Mouse (Mus musculus) embryonic facial prominence, embryonic 15.5 days (tissue): ENCODE results near the gene Rasal2. TPM values are rescaled to one million over a fixed set of nuclear protein-coding genes. Genes with fewer than 3 reads are reported as not detected.

Experiments used
- ATAC-seq: fragments of 200-750 bp; cut with Nextera tagmentation; 2 replicates; pipeline ENCODE4 v1.8.0; 2017; ENCODE audit warnings: low read depth, moderate TSS enrichment; ENCODE audit not compliant: insufficient number of reproducible peaks, low FRiP score, low TSS enrichment
- H3K27ac ChIP-seq: fragments of 300-500 bp; sonication (generic); replicated peaks from 2 replicates; pipeline ENCODE4 v1.5.1; 2015; ENCODE audit warnings: mild to moderate bottlenecking, inconsistent platforms
- H3K27me3 ChIP-seq: fragments of 300-500 bp; sonication (generic); 2 replicates; pipeline ENCODE4 v1.6.1; 2015; ENCODE audit warnings: inconsistent platforms
- H3K36me3 ChIP-seq: fragments of 300-500 bp; sonication (generic); 2 replicates; pipeline ENCODE4 v1.6.1; 2015; ENCODE audit warnings: mild to moderate bottlenecking, inconsistent platforms
- H3K4me1 ChIP-seq: fragments of 300-500 bp; sonication (generic); 2 replicates; pipeline ENCODE4 v1.6.1; 2015; ENCODE audit warnings: inconsistent platforms
- H3K4me2 ChIP-seq: fragments of 300-500 bp; sonication (generic); replicated peaks from 2 replicates; pipeline ENCODE4 v1.6.1; 2015; ENCODE audit warnings: mild to moderate bottlenecking, inconsistent platforms
- H3K4me3 ChIP-seq: fragments of 300-500 bp; sonication (generic); replicated peaks from 2 replicates; pipeline ENCODE4 v1.5.1; 2015; ENCODE audit warnings: mild to moderate bottlenecking, inconsistent platforms
- H3K9ac ChIP-seq: fragments of 300-500 bp; sonication (generic); 2 replicates; pipeline ENCODE4 v1.6.1; 2015; ENCODE audit warnings: inconsistent platforms
- H3K9me3 ChIP-seq: fragments of 300-500 bp; sonication (generic); replicated peaks from 2 replicates; pipeline ENCODE4 v1.6.1; 2016; ENCODE audit warnings: inconsistent platforms
- WGBS: fragments of 180-500 bp; shearing (Covaris S2); methylation state at CpG from one replicate; pipeline ENCODE4 v1.1.7; 2015; 5-methylcytosine and 5-hydroxymethylcytosine counted together
- polyA plus RNA-seq: library from polyadenylated mRNA; unstranded; fragments of >200 nt; fragmentation: Nextera tagmentation; extraction: Ambion mirVana; gene quantifications from 2 replicates; pipeline ENCODE4 v1.2.1, GENCODE M21; 2015

Rasal2 gene
- polyA plus RNA-seq, 1 experiment from 2014 or later, result 16.8 TPM

DNA sequence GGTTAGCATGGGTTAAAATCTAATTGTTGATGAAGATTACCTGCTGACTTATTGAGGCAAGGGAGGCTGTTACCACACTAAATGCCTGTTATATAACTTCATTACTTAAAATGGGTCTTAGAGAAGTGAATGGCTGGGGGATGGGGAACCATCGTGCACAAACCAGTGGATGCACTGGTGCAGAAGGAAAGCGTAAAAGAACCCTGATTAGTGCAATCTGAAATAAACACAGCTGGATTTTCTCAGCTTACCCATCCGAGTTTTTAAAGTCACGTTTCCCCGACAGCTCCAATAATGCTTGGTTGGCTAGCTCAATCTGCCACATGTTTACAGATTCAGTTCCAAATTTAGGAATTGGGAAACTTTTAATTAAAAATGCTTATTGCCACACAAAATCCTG, 230.0 kb downstream of the Rasal2 start:
- WGBS, result 57% methylated on average over 5 of the region's 5 CpGs
- Histone ChIP-seq H3K4me3 (no peak overlapping the region), H3K4me1 (no peaks in the 10 kb centered on the region), H3K27me3 (no peaks in the 10 kb centered on the region), H3K9me3 (no peaks in the 10 kb centered on the region), H3K36me3 (no peaks in the 10 kb centered on the region), H3K9ac (no peak overlapping the region), H3K27ac (no peak overlapping the region), H3K4me2 (no peak overlapping the region)
- ATAC-seq, result no peak

DNA sequence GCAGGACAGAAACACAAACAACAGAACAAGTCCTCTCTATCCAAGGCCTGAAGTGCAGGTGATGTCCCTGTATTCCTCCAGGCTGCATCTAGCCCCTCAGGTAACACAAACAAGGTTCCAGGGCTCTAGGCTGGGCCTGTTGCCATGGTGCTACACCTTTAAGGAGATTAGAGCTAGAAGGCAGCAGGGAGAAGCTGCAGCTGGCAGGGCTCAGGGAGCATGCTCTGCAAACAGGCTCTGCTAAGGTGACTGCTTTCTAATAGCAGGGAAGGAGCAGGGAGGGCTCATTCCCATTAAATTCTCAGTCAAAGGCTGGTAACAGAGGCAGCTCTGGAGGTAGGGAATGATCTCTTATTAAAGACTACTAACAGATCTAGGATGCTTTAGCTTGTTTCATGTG, 231.3 kb downstream of the Rasal2 start:
- Histone ChIP-seq H3K36me3 (no peaks in the 10 kb centered on the region), H3K9me3 (no peaks in the 10 kb centered on the region), H3K4me2 (no peak overlapping the region), H3K27me3 (no peaks in the 10 kb centered on the region), H3K9ac (no peak overlapping the region), H3K4me1 (no peaks in the 10 kb centered on the region), H3K27ac (no peak overlapping the region), H3K4me3 (no peak overlapping the region)
- no peak for ATAC-seq

DNA sequence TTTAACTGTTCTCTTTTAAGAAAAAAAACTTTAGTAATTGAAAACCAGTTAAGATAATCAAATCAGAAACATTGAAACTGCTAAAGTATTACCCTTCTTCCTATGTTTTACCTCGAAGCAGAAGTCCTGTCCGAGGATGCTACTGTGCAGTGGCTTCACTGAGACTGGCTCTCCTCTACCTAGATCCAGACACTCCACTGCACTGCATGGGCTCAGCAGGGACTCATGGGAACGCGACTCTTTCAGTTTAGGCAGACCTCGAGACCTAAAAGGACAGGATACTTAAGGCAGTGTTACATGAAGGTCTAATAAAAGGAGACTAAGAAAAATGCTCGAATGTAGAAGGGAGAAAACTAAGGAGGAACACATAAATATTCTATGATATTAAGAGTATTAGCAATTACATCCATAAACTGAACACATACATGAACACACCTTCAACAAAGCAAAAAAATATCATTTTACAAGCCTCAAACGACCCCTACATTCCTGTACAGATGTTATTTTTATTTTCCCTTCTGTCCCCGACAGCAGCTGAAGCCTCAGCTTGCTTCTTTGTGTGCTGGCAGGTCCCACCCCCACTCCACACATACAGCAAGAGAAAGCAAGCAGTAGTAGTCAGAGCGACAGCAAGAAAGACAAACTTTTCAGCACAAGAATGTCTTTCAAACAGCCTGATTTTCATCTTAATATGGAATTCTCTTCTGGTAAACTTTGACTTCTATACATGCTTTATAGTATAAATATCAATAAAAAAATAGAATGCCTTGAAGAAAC, 233.2 kb downstream of the Rasal2 start:
- Histone ChIP-seq H3K9ac (no peak overlapping the region), H3K27ac (no peak overlapping the region), H3K4me3 (no peak overlapping the region), H3K4me2 (no peak overlapping the region), H3K27me3 (no peaks in the 10 kb centered on the region), H3K36me3 (no peaks in the 10 kb centered on the region), H3K9me3 (no peaks in the 10 kb centered on the region), H3K4me1 (no peaks in the 10 kb centered on the region)
- ATAC-seq, result no peak
- 35% methylated on average over 9 of the region's 9 CpGs for WGBS

DNA sequence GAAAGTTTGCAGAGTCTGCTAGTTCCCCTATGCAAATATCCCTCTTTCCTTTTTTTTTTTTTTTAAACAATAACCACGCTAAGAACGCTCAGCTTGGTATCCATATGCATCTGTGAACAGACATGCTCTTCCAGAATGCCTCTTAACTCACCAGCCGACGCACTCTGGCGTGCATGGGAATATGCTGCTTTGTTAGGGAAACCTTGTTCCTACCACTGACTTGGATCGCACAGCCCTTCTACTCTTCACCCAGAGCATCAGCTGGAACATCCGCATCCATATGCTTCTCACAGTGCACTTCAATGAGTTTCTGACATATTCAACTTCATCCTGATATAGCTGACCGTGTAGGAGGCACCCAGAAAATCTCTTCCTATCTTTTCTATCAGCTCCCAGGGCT, 243.1 kb downstream of the Rasal2 start:
- 84% methylated on average over 8 of the region's 8 CpGs for WGBS
- H3K9ac ChIP-seq, result no peak overlapping the region
- no peak for ATAC-seq

GRCm38 (mm10) chr1:157168891-157169290, 243.5 kb downstream of the Rasal2 start:
- no peak overlapping the region for H3K27ac ChIP-seq
- no peaks in the 10 kb centered on the region for H3K9me3 ChIP-seq
- H3K36me3 ChIP-seq, result no peaks in the 10 kb centered on the region
- no peaks in the 10 kb centered on the region for H3K4me1 ChIP-seq
- H3K9ac ChIP-seq, result no peak overlapping the region
- no peak overlapping the region for H3K4me3 ChIP-seq
- 86% methylated on average over 7 of the region's 7 CpGs for WGBS
- no peaks in the 10 kb centered on the region for H3K27me3 ChIP-seq
- ATAC-seq, result no peak
- no peak overlapping the region for H3K4me2 ChIP-seq

More for the DNA sequence above, 243.1 kb downstream of the Rasal2 start:
- no peak overlapping the region for H3K4me2 ChIP-seq
- H3K4me1 ChIP-seq, result no peaks in the 10 kb centered on the region
- no peaks in the 10 kb centered on the region for H3K9me3 ChIP-seq
- no peak overlapping the region for H3K4me3 ChIP-seq
- H3K36me3 ChIP-seq, result no peaks in the 10 kb centered on the region
- no peaks in the 10 kb centered on the region for H3K27me3 ChIP-seq
- no peak overlapping the region for H3K27ac ChIP-seq

DNA sequence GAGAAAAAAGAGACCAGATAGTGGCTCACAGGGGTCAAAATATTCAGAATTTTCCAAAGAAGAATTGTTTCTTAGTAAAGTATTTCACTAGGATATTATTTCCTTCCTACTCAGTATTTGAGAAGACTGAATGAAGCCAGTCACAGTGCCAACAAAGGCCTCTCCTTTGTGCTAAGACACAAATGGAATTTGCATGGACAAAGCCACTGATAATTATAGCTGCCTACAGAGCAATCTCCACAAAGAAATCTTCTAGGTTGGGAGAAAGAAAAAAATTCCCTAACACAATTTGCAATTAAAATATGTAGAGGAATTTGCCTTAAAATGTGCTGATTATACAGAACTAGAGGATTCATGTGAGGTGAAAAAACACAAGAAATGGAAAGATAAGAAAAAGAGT, 258.6 kb downstream of the Rasal2 start:
- H3K4me1 ChIP-seq, result no peaks in the 10 kb centered on the region
- no peaks in the 10 kb centered on the region for H3K9me3 ChIP-seq
- H3K27me3 ChIP-seq, result no peaks in the 10 kb centered on the region
- no peak overlapping the region for H3K9ac ChIP-seq
- H3K4me2 ChIP-seq, result no peak overlapping the region
- no peak overlapping the region for H3K4me3 ChIP-seq
- H3K36me3 ChIP-seq, result 0 out of 2 replicates have a peak, but pooled peaks cover 3% of the 10 kb centered on the region
- no peak for ATAC-seq
- no peak overlapping the region for H3K27ac ChIP-seq

DNA sequence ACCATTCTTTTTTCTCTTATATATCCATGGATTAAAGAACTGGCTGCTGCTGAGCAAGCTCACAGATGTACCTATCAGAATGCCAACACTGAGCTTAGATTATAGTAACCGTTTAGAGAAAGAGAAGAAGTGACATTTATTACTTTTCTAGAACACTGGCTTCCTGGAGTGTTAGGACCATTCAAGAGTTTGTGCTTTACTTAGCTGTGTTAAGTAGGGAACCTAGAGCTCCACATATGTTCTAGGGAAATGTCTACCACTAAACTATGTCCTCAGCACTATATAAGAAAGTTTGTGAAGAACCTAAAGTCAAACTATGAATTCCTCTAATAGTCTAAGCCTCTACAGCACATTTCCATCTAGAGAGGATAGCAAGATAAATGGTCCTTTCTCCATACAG, 262.3 kb downstream of the Rasal2 start:
- H3K36me3 ChIP-seq, result 0 out of 2 replicates have a peak, but pooled peaks cover 3% of the 10 kb centered on the region

GRCm38 (mm10) chr1:157144621-157145020, 267.8 kb downstream of the Rasal2 start:
- no peaks in the 10 kb centered on the region for H3K4me1 ChIP-seq
- ATAC-seq, result no peak
- H3K9ac ChIP-seq, result no peak overlapping the region
- H3K36me3 ChIP-seq, result 0 out of 2 replicates have a peak, but pooled peaks cover 3% of the 10 kb centered on the region
- no peak overlapping the region for H3K4me3 ChIP-seq
- 88% methylated on average over 3 of the region's 3 CpGs for WGBS
- no peak overlapping the region for H3K27ac ChIP-seq
- H3K4me2 ChIP-seq, result no peak overlapping the region
- H3K9me3 ChIP-seq, result no peaks in the 10 kb centered on the region
- no peaks in the 10 kb centered on the region for H3K27me3 ChIP-seq

More for the DNA sequence above, 262.3 kb downstream of the Rasal2 start:
- no peak overlapping the region for H3K27ac ChIP-seq
- no peaks in the 10 kb centered on the region for H3K4me1 ChIP-seq
- H3K4me2 ChIP-seq, result no peak overlapping the region
- WGBS, result 93% methylated on average over 1 of the region's 1 CpGs
- no peak for ATAC-seq
- H3K9ac ChIP-seq, result no peak overlapping the region
- H3K4me3 ChIP-seq, result no peak overlapping the region
- H3K9me3 ChIP-seq, result no peaks in the 10 kb centered on the region
- no peaks in the 10 kb centered on the region for H3K27me3 ChIP-seq

GRCm38 (mm10) chr1:157143326-157143932, 269.0 kb downstream of the Rasal2 start:
- Histone ChIP-seq H3K9ac (no peak overlapping the region), H3K27ac (no peak overlapping the region), H3K4me3 (no peak overlapping the region), H3K4me1 (no peaks in the 10 kb centered on the region), H3K27me3 (no peaks in the 10 kb centered on the region), H3K4me2 (no peak overlapping the region), H3K36me3 (0 out of 2 replicates have a peak, but pooled peaks cover 3% of the 10 kb centered on the region), H3K9me3 (no peaks in the 10 kb centered on the region)
- 49% methylated on average over 7 of the region's 7 CpGs for WGBS
- ATAC-seq, result no peak

- no peaks in the 10 kb centered on the region for H3K27me3 ChIP-seq
- H3K36me3 ChIP-seq, result 0 out of 2 replicates have a peak, but pooled peaks cover 3% of the 10 kb centered on the region
- no peak overlapping the region for H3K4me2 ChIP-seq
- no peaks in the 10 kb centered on the region for H3K9me3 ChIP-seq
- H3K4me1 ChIP-seq, result no peaks in the 10 kb centered on the region
- no peak overlapping the region for H3K9ac ChIP-seq
- WGBS, result 65% methylated on average over 3 of the region's 3 CpGs
- H3K27ac ChIP-seq, result no peak overlapping the region
- H3K4me3 ChIP-seq, result no peak overlapping the region
- ATAC-seq, result no peak
Observed at GRCm38 (mm10) chr1:157141014-157141413, 271.4 kb downstream of the Rasal2 start.

GRCm38 (mm10) chr1:157137854-157138241, 274.5 kb downstream of the Rasal2 start:
- Histone ChIP-seq H3K4me2 (no peak overlapping the region), H3K36me3 (no peaks in the 10 kb centered on the region), H3K9me3 (no peaks in the 10 kb centered on the region), H3K27me3 (no peaks in the 10 kb centered on the region), H3K4me1 (no peaks in the 10 kb centered on the region), H3K4me3 (no peak overlapping the region), H3K27ac (no peak overlapping the region), H3K9ac (no peak overlapping the region)
- 58% methylated on average over 1 of the region's 1 CpGs for WGBS
- ATAC-seq, result no peak
